In genomic region chr4:66402611-66403010, GRCm38 (mm10) we compare ENCODE assay signal across 9 mouse cellular contexts. TPM values are rescaled to one million over a fixed set of nuclear protein-coding genes. Genes with fewer than 3 reads are reported as not detected.
A peak's percentile ranks its signal among the peaks of the same experiment; 100 is the strongest.
DNase-seq lines count a peak whose midpoint lies in the region; ATAC-seq lines count a peak whose summit lies in the region.
"Had no signal": no experiment of that assay in that cellular context is flagged by ENCODE, and none has a peak within 500 bp of the region (broad histone marks: within the 10 kb centered on the region; RNA-seq: fewer than 3 reads in every experiment).

No protein-coding gene starts in this region.

- peak; percentile 4 for DNase-seq in urinary bladder, postnatal 14 days (ENCODE audit: low spot score)
- no peak for DNase-seq in urinary bladder, postnatal 25 days (ENCODE audit: low spot score)
- DNase-seq in neural tube, embryonic 10.5 days (ENCODE audit: extremely low spot score, low spot score), result peak; percentile 64
- no peak for DNase-seq in thymus, postnatal 14 days
- no peak for DNase-seq in spleen, postnatal 4 days (ENCODE audit: low spot score in 2 of 2)

- H3K9ac ChIP-seq in embryonic facial prominence, embryonic 13.5 days, result peak overlapping the region; percentile 60
- H3K9ac ChIP-seq in hindbrain, embryonic 12.5 days, result peak overlapping the region; percentile 84
- H3K9ac ChIP-seq in limb, embryonic 12.5 days (replicated peaks), result no peak overlapping the region
- H3K9ac ChIP-seq: liver, embryonic 14.5 days had no signal

- no peaks in the 10 kb centered on the region for H3K36me3 ChIP-seq in embryonic facial prominence, embryonic 13.5 days
- no peaks in the 10 kb centered on the region for H3K36me3 ChIP-seq in hindbrain, embryonic 12.5 days
- no peaks in the 10 kb centered on the region for H3K36me3 ChIP-seq in limb, embryonic 12.5 days

- ATAC-seq in embryonic facial prominence, embryonic 13.5 days (ENCODE audit: insufficient number of reproducible peaks, insufficient read depth, low FRiP score, low TSS enrichment, low read depth), result no peak
- ATAC-seq in hindbrain, embryonic 12.5 days (ENCODE audit: low FRiP score), result peak; percentile 29; the same call in 1 of the 2 replicates
- no peak for ATAC-seq in limb, embryonic 12.5 days (ENCODE audit: insufficient number of reproducible peaks, insufficient read depth, low FRiP score, low TSS enrichment, low read depth)

- H3K27me3 ChIP-seq in embryonic facial prominence, embryonic 13.5 days, result peaks cover 44% of the 10 kb centered on the region
- peaks cover 23% of the 10 kb centered on the region for H3K27me3 ChIP-seq in hindbrain, embryonic 12.5 days
- H3K27me3 ChIP-seq in limb, embryonic 12.5 days, result peaks cover 48% of the 10 kb centered on the region

- no peaks in the 10 kb centered on the region for H3K9me3 ChIP-seq in embryonic facial prominence, embryonic 13.5 days
- H3K9me3 ChIP-seq in hindbrain, embryonic 12.5 days (replicated peaks), result no peaks in the 10 kb centered on the region
- no peaks in the 10 kb centered on the region for H3K9me3 ChIP-seq in limb, embryonic 12.5 days

- H3K4me1 ChIP-seq in embryonic facial prominence, embryonic 13.5 days, result peaks cover 15% of the 10 kb centered on the region
- H3K4me1 ChIP-seq in hindbrain, embryonic 12.5 days, result peaks cover 17% of the 10 kb centered on the region
- H3K4me1 ChIP-seq in limb, embryonic 12.5 days (replicated peaks), result peaks cover 14% of the 10 kb centered on the region

- WGBS in embryonic facial prominence, embryonic 13.5 days, result 2% methylated on average over 24 of the region's 24 CpGs
- WGBS in hindbrain, embryonic 12.5 days, result under 1% methylated on average over 24 of the region's 24 CpGs
- under 1% methylated on average over 24 of the region's 24 CpGs for WGBS in limb, embryonic 12.5 days

- no peak overlapping the region for H3K27ac ChIP-seq in embryonic facial prominence, embryonic 13.5 days
- no peak overlapping the region for H3K27ac ChIP-seq in hindbrain, embryonic 12.5 days
- no peak overlapping the region for H3K27ac ChIP-seq in limb, embryonic 12.5 days
- H3K27ac ChIP-seq: liver, embryonic 14.5 days had no signal

- H3K4me2 ChIP-seq in embryonic facial prominence, embryonic 13.5 days, result peak overlapping the region; percentile 99
- H3K4me2 ChIP-seq in hindbrain, embryonic 12.5 days (replicated peaks), result peak overlapping the region; percentile 97
- peak overlapping the region; percentile 99 for H3K4me2 ChIP-seq in limb, embryonic 12.5 days

- peak overlapping the region; percentile 75 for H3K4me3 ChIP-seq in embryonic facial prominence, embryonic 13.5 days
- H3K4me3 ChIP-seq in hindbrain, embryonic 12.5 days, result peak overlapping the region; percentile 80
- H3K4me3 ChIP-seq in limb, embryonic 12.5 days (replicated peaks), result peak overlapping the region; percentile 78

RNA-seq across cellular contexts. Expression of gene Astn2, which starts 1.8 kb away (rescaled TPM):
- 1.1 and 1.3 TPM in 2 replicates for polyA plus RNA-seq in embryonic facial prominence, embryonic 13.5 days (2015; fragmentation: Nextera tagmentation; extraction: Ambion mirVana)
- polyA plus RNA-seq in hindbrain, embryonic 12.5 days (2016; fragmentation: Nextera tagmentation; extraction: Ambion mirVana), result 2.8 and 2.9 TPM in 2 replicates
- polyA plus RNA-seq in limb, embryonic 12.5 days (2016; fragmentation: Nextera tagmentation; extraction: Ambion mirVana), result 1.3 and 1.6 TPM in 2 replicates

Comparison
In these comparisons a context has a peak if more than half of its experiments do, and no peak if none do; other contexts are left out.
1. DNase-seq: peak in urinary bladder, postnatal 14 days (single experiment) and neural tube, embryonic 10.5 days (single experiment); none in urinary bladder, postnatal 25 days (single experiment), thymus, postnatal 14 days (single experiment) and spleen, postnatal 4 days (0 of 2).
2. Peak in every context shown above with its lines, with median percentiles within 50 percentile points of each other: H3K4me2 ChIP-seq and H3K4me3 ChIP-seq.